Mouse (Mus musculus) urinary bladder, adult 18-20 months (tissue): ENCODE measurements around the gene Sox5.

Source experiments
- DNase-seq, 2 experiments: peaks; one replicate each; pipeline ENCODE4 v3.0.0; 2022; ENCODE audit warnings: low spot score in 2 of 2, mixed read lengths in 2 of 2

Gene Sox5

DNA sequence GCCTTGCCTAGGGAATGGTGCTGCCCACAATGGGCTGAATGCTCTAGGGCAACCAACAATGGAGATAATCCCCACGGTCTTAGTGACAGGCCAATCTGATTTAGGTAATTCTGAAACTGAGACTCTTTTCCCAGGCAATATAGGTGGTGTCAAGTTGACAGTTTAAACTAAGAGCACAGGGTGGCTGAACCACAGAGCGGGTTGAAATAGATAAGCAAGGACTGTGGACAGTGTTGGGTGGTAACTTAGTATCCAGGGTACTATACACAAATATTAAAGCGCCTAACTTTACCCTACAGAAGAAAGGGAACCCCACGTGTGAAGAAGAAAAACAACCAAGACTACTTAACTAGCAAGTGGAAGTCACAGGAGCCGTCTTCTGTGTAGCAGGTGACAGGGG, 838.7 kb downstream of the Sox5 start:
- no peak for DNase-seq

DNA sequence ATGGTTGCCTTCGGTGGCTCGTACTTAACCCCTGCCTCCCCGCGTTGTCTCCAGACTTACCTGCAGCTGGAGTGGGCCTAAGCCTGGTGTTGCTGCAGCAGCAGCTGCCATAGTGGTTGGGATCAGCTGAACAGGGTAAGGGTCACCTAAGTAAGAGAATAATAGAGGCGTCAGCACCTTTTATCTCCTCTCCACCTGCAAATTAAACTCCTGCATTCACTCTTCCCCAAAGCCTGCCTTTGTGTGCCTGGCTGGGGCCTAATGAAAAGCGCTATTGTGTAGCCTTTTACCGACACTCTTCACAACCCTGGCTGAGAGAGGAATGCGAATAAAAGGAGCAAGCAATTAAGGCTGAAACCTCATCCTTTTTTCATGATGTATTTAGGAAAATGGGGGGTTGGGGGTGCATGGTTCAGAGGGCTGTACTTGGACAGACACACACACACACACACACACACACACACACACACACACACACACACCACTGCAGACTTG, 840.4 kb downstream of the Sox5 start:
- no peak for DNase-seq

DNA sequence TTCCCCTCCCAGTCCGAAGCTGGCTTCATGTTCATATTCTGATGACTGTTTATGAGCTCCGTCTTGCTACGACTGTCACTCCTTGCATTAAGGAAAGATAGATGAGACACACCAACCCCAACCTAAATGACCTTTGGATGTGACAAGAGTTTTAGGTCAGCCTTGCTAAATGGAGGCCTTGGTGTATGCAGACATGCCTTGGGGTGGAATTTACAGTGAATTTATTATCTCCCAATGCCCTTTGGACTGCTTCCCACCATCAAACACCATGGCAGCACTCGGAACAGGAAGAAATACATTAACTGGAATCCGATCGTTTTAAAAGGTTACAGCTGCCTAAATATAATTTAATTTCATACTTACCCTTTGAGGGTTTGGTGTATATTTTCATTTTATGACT, 858.6 kb downstream of the Sox5 start:
- DNase-seq, result no peak

DNA sequence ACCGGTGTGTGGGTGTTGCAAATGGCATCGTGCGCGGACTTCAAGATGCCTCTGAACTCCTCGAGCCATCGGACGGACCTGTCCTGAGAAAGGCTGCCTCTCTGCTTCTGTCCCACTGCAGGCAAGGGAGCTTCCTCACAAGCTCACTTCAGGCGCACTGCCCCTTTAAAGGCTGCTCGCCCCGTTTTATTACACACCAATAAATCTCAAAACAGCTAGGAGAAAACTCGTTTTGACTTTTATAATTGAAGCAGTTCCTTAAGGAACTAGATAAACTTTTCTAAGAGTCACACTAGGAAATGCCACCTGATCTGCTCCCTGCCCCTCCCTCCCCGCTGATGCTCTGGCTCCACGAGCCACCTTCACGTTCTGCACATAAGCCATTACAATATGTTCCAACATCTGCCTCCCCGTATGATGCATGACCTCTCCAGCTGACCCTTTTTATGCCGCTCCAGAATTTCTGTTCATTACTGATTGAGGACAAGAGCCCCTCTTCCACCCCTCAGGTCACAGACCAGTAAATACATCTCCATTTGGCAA, 863.3 kb downstream of the Sox5 start:
- DNase-seq, result peak in 1 of 2 experiments; percentile 4

DNA sequence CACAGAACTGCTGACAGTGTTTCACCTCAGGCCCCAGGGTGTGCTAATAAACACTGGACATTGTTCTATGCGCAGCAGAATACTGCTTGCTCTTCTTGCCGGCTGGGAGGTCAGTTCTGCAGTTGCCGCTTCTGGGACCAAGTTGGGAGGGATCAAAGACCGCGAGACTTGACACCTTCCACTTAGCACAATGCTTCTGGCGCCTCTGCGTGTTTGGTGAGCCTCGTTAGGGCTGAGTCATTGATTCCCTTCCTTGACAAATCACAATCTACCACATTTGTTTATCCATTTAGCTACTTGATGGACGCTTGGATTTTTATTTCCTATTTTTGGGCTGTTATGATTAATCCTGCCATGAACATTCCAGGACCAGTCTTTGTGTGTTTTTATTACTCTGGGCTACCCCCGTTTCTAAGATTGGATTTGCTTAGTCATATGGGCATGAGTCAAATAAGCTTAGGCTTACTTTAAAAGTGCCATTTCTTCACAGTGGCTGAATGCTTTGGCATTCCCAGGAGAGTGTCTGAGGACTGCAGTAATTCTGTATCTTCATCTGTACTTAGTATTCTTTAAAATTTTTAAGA, 865.5 kb downstream of the Sox5 start:
- no peak for DNase-seq

DNA sequence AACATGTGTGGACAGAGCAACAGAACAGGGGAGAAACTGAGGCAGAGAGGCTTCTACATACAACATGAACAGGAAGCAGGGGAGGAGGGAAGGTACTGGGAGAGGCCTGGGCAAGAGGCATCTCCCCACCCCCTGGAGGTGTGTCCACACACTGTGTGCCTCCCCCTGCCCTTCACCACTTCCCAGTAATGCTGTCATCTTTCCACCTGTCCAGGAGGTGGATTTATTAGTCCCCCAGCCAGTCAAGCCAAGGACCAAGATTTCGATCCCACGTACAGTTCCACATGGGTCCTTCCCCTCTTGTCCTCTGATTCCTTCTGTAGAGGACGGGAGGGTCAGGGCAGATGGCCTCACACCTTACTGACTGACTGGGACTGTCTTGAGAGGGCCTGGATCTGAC, 866.1 kb downstream of the Sox5 start:
- DNase-seq, result no peak

DNA sequence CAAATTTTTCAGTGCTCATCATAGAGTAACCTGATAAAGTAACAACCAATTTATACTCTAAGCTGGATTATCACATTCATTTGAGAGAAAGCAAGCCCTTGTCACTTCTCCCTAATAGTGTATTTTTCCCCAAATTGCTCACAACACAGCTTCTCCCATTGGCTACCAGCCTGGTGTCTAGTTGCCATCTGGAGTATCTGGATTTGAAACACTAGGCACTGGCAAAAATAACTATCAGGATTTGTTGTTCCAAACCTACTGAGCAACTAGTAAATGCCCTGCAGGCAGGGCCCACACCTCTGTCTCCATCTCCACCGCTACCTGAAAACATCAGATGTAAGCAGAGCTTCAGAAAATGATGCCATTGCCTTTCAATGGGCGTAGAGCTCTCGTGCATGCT, 869.5 kb downstream of the Sox5 start:
- DNase-seq, result no peak

DNA sequence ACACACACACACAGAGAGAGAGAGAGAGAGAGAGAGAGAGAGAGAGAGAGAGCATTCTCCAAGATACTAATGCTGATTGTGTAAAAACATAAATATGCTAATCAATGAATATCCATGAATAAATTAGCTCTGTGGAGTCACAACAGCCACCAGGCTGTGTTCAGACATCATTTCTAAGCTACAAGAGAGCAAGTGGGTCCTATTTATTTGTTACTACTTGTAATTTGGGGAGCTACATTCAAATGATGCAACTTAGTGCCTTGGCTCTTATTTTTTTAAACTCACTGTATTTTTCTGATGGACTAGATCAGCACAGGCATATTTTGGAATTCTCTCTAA, 877.1 kb downstream of the Sox5 start:
- no peak for DNase-seq

DNA sequence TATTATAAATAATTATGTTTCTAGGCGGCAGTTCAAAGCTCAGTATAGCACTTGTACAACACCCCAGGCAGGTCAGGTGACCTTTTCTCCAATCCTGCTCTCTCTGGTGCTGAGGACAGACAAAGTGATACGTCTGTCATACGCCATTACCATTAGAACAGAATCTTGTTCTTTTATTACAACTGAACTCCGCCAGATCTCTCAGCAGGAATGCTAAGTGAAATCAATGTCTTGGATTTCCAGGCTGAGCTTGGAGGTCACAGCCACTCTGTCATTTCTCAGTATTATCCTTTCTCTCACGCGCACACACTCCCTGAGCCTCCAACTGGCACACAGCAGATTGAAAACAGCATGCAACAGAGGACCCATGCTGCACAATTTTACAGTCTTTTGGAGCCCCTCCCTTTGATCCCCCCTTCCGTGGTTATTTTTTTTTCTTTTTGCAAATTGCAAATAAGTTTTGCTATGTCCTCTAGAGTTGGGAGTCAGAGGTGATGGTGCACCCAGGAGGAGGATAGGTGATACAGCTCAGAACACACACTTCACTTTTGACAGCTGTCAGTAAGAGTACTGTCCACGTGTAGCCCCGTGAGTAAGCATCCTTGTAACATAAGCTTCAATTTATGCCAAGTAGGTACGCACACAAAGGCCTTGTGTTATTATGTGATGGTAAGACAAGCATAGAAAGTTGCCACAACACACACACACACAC, 877.6 kb downstream of the Sox5 start:
- DNase-seq, result no peak

DNA sequence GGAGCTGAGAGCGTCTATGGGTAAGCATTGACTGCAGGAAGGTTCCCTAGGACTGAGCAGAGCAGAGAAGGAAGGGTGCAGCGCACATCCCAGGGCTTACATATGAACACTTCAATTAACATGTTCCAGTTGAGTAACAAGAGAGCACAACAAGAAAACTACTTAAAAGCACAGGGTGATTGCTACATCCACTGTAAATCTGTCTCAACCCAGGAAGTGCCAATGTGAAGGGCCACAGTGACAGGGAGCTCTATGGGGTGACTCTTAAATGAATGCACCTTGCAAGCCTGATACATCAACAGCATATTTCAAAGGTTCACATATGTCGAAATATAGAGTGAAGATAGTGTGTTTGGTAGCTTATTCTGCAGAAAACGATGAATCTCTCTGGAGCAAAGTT, 880.9 kb downstream of the Sox5 start:
- DNase-seq, result no peak

DNA sequence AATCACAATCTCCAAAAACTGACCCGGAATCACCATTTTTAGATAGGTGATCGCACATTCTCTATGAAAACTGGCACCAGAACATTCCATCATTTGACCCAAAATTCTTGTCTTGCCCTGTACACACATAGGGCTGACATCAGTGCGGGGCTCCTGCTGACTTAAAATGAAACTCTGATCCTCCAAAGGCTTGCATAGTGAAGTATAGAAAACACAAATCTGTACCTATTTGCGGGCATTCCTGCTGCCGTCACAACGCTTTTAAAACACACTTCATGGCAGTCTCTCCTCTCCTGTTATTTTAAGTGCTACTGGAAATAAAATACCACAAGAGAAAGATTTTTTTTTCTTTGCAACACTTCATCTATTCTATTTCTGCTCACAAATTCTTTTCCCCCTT, 886.7 kb downstream of the Sox5 start:
- no peak for DNase-seq

DNA sequence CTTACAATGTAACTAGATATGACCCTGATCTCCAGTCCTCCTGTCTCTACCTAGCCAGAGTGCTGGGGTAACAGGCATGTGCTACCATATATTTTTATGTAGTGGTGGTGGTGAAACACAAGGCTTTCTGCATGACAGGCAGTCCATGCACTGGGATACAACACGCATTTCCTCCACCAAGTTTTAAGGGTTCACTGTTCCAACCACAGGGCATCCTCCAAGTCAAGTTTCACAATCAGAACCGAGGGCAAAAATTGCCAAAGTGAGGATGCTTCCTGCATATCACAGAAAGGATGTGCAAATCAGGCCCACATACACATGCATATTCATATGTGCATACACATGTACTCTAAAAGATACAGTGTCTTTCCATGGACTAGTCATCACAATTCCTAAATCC, 888.9 kb downstream of the Sox5 start:
- DNase-seq, result no peak

DNA sequence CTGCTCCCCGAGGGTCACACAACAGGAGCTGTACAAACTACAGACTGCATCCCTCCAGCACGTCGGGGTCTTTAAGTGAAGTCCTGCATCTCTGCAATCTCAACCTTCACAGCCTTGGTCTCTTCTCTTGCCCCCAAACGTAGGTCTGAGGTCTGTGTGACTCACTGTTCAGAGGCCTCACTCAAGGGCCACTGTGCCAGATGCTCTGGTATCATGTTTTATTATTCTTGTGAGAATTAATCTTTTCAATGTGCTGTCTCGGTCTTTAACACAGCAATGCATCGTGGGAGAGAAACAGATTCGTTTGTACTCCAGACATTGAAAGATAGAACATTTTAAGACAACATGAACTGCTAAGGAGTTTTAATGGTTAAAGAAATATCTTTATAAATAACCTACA, 893.2 kb downstream of the Sox5 start:
- no peak for DNase-seq

DNA sequence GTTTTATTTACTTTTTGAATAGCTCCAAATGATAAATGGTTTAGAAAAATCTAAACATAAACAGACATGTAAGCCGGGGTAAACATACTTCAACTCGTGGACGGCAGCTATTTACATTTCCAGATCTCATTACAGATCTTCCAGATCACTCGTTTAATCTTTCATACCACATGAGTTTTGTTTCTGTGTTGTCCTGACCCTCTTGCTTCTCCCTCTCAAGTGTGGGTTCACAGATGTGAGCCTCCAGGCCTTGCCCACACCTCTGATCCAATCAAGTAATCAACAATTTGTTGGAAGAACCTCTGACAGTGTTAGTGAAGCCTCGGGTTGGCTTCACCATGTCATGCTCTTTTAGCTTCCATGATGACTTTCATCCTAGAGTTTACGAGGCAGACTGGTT, 903.3 kb downstream of the Sox5 start:
- DNase-seq, result no peak

DNA sequence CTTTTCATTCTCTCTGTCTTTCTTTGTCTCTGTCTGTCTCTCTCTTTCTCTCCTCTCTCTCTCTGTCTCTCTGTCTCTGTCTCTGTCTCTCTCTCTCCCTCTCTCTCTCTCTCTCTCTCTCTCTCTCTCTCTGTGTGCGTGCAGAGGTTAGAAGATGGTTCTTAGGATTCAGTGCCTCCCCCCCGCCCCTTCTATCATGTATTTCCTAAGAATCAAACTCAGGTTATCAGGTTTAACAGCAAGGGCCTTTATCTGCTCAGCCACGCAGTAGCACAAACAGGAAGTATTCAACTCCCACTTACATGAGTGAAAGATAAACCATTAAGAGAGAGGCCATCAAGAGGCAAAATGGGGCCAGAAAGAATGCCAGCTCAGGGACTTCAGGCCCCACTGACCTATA, 913.0 kb downstream of the Sox5 start:
- DNase-seq, result no peak

DNA sequence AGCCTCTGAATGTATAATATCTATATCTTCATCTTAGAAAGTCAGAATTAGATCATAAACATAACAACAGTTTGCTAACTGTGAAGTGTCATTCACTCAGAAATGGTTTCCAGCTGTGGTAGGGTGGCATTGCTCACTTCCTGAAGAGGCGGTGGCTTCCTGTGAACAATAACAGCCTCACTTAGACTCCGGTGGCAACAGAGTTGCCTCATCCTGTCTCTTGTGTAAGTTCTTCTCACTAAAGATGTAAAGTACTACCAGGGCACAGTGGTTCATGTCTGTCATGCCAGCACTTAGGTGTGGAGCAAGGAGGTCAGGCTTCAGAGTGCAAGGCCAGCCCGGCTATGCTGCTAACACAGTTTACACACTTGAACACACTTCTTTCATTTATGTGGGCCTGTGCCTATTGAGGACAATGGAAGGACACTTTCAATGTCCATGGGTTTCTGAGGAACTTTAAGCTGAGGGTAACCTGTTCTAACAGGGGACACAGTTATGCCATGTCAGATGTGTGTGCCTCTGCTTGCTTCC, 913.6 kb downstream of the Sox5 start:
- no peak for DNase-seq

DNA sequence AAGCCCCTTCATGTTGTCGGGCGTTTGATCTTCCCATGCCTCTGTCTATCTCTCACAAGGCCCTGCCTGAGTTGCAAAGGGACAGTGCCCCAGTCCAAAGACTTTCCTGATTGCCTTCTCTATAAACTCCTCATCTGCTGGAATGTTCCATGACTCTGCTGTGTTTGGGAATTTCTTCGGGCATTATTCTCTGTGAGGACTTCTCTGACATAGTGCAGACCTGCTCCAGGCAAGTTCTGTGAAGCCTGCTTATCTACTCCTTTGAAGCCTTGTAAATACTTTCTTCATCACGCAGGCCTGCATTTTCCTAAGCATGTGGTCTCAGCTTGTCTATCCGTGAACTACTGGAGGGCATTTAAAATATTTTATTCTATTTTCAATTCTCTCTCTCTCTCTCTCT, 914.7 kb downstream of the Sox5 start:
- DNase-seq, result no peak

DNA sequence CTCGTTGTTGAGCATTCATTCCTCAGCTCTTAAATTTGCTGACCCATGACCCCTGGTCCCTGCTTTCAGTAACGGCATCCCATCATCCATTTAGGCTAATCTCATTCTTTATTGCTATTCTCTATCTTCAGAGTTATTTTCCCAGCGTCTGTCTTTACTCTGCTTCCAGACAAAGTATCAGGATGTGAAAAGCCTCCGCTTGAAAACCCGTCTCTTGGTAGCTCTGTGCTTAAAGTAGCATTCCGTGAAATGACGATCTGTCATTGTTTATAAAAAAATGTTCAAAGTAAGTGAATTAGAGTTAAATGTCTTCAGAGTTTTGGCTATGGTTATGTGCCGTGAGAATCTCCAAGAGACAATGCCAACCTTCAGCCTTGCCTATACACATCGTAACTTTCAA, 915.2 kb downstream of the Sox5 start:
- DNase-seq, result no peak

DNA sequence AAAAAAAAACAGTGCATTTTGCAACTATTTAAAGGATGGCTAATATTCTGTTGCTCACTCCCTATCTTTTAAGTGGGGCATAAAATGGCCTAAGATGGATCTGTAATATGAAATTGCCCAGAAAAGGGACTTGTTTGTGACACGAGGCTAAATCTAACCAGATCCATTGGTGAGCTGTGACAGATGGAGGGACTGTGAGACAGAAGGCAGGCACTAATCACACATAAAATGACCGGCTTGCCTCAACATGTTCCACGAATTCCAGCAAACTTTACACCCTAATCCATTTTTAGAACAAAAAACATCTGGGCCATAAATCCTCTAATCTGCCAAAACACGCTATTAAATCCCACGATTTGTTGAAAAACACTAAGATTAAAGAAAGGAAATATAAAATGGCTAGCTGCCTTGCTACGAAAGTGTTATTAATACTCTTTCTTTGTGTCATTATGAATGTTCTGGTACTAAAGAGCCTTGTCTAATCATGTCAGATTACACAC, 919.1 kb downstream of the Sox5 start:
- no peak for DNase-seq

DNA sequence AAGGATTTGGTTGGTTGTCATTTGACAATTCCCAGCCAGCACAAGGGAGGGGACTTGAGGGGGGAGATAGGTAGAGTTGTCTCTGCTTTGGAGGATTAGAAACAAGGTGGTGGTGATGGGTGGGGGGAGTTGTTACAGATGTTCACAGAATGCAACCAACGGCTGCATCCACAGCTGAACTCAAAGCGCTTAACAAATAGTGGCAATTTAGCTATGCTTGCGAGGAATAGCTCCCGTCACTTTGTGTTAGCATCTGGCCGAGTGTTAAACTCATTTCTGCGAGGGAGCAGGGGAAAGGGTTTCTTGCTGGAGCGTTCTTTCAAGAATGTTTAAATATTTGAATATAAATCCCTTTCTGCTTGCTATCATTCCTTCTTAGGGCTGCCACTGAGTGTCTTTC, 921.7 kb downstream of the Sox5 start:
- DNase-seq, result no peak

DNA sequence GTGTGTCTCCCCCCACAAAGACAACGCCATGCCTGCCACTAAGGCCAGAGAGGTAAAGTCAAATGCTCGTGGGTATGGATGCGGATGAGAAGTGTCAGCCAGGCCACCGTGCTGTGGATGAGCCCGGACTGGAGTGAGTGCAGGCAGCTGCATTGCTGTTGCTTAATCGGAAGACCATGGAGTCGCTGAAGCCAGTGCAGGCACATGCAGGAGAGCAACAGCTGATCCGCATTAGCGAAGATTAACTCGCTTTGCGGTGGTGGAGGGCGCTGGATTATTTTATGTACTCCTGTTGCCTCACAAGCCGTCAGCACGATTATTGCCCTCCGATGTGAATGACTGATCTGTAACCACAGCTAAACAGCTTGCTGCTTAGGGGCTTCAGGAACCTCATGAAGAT, 922.2 kb downstream of the Sox5 start:
- DNase-seq, result no peak

DNA sequence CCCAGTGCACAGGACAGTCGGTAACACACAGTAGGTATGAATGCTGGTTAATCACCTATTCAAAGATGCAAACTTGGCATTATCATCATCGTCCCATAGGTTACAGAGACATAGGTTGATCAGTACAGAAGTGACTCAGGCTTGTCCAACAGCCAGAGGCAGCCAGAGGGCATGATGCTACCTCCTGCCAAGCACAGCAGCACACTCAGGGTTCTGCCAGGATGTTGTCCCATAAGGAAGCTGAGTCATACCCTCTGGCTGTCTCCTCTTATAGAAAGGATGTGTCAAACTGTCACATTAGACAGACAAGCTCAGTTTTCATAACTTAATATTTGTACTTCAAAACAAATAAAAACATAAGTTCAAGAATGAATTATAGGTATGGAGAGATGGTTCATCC, 923.2 kb downstream of the Sox5 start:
- DNase-seq, result no peak

DNA sequence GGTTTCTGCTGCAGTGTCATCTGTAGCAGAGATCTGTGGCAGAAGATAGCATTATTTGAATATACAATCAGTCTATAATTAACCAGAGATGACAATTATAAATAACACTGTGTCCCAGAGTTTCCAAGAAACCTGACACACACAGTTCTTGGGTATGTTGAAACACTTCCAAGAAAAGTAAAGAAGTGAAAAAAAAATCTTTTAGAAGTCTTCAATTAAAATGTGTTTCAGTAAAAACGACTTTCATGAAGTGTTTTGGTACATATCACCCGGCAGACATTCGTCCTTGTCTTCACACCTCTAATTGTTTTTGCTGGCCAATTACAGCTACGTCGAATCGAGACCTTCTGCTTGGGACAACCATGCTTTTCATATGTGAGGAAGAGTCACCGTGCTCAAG, 924.4 kb downstream of the Sox5 start:
- DNase-seq, result no peak
